Mouse (Mus musculus) left cerebral cortex, postnatal 36 days (tissue): Measurements from ENCODE around the gene Mtmr14. TPM values are rescaled to one million over a fixed set of nuclear protein-coding genes. Genes with fewer than 3 reads are reported as not detected.

Experiments
- DNase-seq, 2 experiments: peaks; one replicate each; pipeline ENCODE4 v3.0.0; 2021 to 2022; ENCODE audit warnings: low spot score in 2 of 2, mixed read lengths in 1 of 2
- intact Hi-C: fragments of 180-260 bp; cut with DNase I; formaldehyde crosslinking; loops from one replicate; pipeline ENCODE4 v1.15.1; 2025
- total RNA-seq, 2 experiments: library from RNA; stranded (reverse); gene quantifications; 2 replicates each; pipeline ENCODE4 v1.2.3; 2021

Mtmr14 gene
- total RNA-seq: 10 to 100 TPM; 15.3 to 17.4 TPM

- DNase-seq: peak; percentile 99
- intact Hi-C loops: loop anchor here (2.0 to 5.0 kb wide), 4 partner anchors 43 to 160 kb away; partner anchors contain the start of genes Brpf1, Lhfpl4 and Setd5
Observed at GRCm38 (mm10) chr6:113237542-113238270, at the start of gene Mtmr14. Gene Mtmr14, plus strand, starts transcription at chr6:113237843.

- intact Hi-C loops: loop anchor here (2.0 kb wide), 1 partner anchor 43 kb away; the partner anchor contains the start of gene Mtmr14
- peak; percentile 25 to 35 for DNase-seq
Observed at GRCm38 (mm10) chr6:113193765-113194460, 43.7 kb upstream of the Mtmr14 start.

DNA sequence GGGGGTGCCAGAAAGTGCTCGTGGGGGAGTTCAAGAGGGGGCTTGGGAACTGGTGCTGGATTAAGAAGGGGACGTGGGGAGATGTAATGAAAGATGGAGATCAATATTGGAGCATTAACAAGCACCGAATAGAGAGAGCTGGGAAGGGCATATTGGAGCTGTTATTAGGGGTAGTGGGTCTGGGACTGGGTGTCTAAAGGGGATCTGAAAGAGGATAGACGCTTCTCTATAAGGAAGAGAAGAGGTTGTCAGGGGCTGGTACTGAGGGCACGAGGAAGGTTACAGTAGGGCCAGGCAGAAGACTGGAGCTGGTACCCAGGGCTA is 43.2 kb upstream of the Mtmr14 start:
- intact Hi-C loops: loop anchor here (2.0 kb wide), 1 partner anchor 42 kb away; the partner anchor contains the start of gene Mtmr14
- no peak for DNase-seq

- DNase-seq: peak; percentile 50 to 79
- intact Hi-C loops: loop anchor here (2.0 kb wide), 1 partner anchor 42 kb away; the partner anchor contains the start of gene Mtmr14
Observed at GRCm38 (mm10) chr6:113194841-113195595, 42.6 kb upstream of the Mtmr14 start, which contains the start of gene Lhfpl4. Gene Lhfpl4, minus strand, starts transcription at chr6:113195384.

GRCm38 (mm10) chr6:113195596-113195992 is 42.0 kb upstream of the Mtmr14 start:
- intact Hi-C loops: loop anchor here (2.0 kb wide), 1 partner anchor 41 kb away; the partner anchor contains the start of gene Mtmr14
- DNase-seq: peak in 1 of 2 experiments; percentile 38

DNA sequence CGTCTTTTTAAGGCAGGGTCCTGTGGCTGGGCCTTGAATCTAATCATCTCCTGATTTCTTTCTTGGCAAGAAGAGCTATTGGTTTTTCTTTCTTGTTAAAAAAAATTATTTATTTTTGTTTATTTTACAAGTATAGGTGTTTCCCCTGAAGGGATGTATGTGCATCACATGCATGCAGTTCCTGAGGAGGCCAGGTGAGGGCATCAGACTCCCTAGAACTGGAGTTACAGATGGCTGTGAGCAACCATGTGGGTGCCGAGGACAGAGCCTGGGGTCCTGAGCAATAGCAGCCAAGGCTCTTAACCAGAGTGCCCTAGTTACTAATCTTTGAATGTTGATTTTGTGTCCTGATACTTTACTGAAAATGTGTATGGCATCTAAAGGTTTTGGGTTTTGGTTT is 21.4 kb upstream of the Mtmr14 start:
- intact Hi-C loops: no loop called here
- no peak for DNase-seq

DNA sequence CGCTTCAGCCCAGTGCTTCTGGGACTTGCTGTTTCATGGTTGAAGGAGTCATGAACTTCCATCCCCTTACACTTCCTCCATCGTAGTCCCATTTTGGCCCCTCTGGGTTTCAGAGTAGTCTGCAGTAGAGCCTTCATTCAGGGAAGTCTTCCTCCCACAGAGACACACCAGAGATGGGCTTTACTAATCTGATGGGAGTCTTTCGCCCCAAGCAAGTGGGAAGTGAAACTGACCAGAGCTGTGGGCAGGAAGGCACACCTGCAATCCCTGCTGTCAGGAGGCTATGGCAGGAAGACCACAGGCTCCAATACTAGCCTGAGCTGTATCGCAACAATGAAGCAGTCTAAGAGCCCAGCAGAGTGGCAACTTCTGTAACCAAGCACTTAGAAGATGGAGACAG is 11.8 kb upstream of the Mtmr14 start:
- DNase-seq: no peak
- intact Hi-C loops: no loop called here

- intact Hi-C loops: no loop called here
- no peak for DNase-seq
Observed at GRCm38 (mm10) chr6:113226705-113227104, 10.9 kb upstream of the Mtmr14 start.

DNA sequence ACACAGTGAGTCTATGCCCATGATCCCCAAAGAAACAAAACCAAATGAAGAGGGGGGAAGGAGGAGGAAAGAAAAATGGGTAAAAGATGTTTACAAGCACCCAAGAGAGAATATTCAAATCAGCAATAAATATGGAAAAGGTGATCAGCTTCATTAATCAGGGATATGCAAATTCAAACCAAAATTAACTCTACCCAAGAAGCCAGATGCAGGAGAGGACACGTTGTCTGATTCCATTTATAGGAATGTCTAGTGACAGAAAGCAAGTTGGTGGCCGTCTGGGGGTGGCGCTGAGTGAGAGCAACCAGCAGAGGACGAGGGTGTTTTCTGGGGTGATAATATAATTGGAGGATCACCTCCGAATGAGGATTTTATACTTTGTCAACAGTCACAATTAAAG is 2.5 kb upstream of the Mtmr14 start:
- intact Hi-C loops: loop anchor here (5.0 kb wide), 2 partner anchors 63 to 158 kb away; partner anchors contain the start of gene Setd5
- DNase-seq: no peak

DNA sequence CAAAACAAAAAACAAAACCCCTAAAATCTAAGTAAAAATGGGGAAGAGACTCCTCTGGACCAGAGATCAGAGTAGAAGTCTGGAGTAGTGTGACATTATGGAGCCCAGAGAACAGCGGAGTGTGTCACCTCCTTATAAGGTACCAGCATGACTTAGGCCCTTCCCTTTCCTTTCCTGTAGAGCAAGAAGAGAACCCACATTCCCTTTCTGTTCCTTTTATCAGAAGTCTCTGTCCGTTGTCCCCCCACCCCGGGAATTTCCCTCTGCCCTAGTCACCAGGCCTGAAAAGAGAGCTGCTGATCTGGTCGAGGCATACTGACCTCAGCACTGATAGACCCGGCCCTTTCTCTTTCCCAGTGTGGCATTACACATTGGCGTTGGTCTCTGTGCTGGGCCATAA is 799 bp downstream of the Mtmr14 start:
- intact Hi-C loops: loop anchor here (5.0 kb wide), 2 partner anchors 66 to 161 kb away; partner anchors contain the start of gene Setd5
- DNase-seq: no peak

- no peak for DNase-seq
- intact Hi-C loops: no loop called here
Observed at GRCm38 (mm10) chr6:113242753-113243152, 5.1 kb downstream of the Mtmr14 start.

DNA sequence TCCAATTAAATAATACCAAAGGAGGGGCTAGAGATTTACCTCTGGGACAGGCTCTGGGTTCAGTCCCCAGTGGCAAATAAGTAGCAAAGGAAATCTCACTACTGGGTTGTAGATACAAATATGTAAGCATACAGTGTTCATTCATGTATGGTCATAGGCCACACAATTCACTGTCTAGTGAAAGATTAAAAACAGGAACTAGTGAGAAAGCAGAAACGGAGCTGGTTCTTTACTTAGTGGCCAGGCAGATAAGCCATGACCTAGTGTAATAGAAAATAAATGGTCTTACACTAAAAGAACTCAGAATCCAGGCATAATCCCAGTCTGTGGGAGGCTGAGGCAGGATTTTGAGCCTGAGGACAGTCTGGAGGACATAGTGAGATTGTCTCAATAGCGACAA is 7.9 kb downstream of the Mtmr14 start:
- intact Hi-C loops: no loop called here
- no peak for DNase-seq

DNA sequence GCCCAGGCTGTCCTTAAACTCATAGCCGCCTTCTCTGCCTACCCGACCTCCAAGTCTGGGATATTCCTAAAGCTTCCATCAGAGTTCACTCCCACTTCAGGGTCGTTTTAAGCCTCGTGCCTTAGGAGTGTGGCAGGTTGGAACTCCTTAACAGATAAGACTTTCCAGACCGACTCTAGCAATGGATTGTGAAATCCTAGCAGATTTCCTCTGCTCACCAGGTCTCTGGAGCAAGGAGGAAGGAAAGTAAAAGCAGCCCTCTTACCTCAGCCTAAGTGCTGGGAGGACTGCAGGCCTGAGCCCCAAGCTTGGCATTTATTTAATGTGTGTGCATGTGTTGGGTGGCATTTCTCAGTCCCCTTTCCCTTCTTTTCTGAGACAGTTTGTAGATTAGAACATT is 13.1 kb downstream of the Mtmr14 start:
- intact Hi-C loops: no loop called here

GRCm38 (mm10) chr6:113251921-113252320 is 14.3 kb downstream of the Mtmr14 start:
- intact Hi-C loops: no loop called here
- DNase-seq: no peak

More for the DNA sequence above, 13.1 kb downstream of the Mtmr14 start:
- no peak for DNase-seq

GRCm38 (mm10) chr6:113254899-113255298 is 17.3 kb downstream of the Mtmr14 start:
- DNase-seq: no peak
- intact Hi-C loops: no loop called here

- intact Hi-C loops: no loop called here
- no peak for DNase-seq
Observed at GRCm38 (mm10) chr6:113261174-113261858, 23.7 kb downstream of the Mtmr14 start.

DNA sequence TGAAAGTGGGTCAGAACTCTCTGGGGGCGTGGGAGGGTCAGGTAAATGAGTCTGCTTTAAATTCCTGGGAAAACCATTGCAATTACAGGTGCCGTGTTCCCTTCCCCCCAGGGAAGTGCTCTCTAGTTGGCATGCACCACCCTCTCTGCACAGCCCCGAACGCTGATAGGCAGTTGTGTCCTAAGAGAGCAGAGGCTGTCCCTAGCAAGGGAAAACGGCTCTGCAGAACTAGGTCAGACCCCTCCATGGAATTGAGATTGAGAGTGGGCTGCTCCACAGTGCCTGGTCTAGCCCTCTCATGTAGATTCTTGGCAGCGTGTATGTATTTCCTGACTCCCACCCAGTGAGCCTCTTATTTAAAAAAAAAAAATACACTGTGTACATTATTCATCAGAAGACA is 25.9 kb downstream of the Mtmr14 start:
- intact Hi-C loops: no loop called here
- DNase-seq: no peak

DNA sequence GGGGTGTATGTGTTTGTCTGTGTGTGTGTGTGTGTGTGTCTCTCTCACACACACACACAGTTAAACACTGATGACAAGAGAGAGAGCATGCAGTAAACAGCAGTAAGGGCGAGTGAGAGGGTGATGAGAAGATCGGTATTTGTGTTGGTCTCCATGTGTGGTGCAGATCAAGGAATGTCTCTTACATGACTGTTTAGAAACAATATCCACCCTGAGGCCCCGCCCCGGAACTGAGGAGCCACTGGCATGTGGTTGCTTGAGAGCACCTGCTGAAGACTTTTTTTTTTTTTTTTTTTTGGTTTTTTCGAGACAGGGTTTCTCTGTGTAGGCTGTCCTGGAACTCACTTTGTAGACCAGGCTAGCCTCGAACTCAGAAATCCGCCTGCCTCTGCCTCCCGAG is 26.8 kb downstream of the Mtmr14 start:
- intact Hi-C loops: no loop called here

GRCm38 (mm10) chr6:113266996-113267655 is 29.5 kb downstream of the Mtmr14 start:
- intact Hi-C loops: no loop called here
- DNase-seq: no peak

More for the DNA sequence above, 26.8 kb downstream of the Mtmr14 start:
- DNase-seq: no peak
